Mouse (Mus musculus) midbrain, embryonic 10.5 days (tissue): ENCODE measurements around the gene Tbl3. TPM values are rescaled to one million over a fixed set of nuclear protein-coding genes. Genes with fewer than 3 reads are reported as not detected.
A peak's percentile ranks its signal among the peaks of the same experiment; 100 is the strongest.

Experiments used
- DNase-seq: peaks from one replicate; pipeline ENCODE4 v3.0.0-alpha.2; 2017; ENCODE audit warnings: low spot score
- H3K27ac ChIP-seq: fragments of 300-500 bp; sonication (generic); replicated peaks from 2 replicates; pipeline ENCODE4 v1.5.1; 2016; ENCODE audit warnings: mild to moderate bottlenecking
- H3K27me3 ChIP-seq: fragments of 300-500 bp; sonication (generic); 2 replicates; pipeline ENCODE4 v1.6.1; 2016; ENCODE audit warnings: low read depth, mild to moderate bottlenecking; ENCODE audit not compliant: poor library complexity, severe bottlenecking
- H3K36me3 ChIP-seq: fragments of 300-500 bp; sonication (generic); 2 replicates; pipeline ENCODE4 v1.6.1; 2016; ENCODE audit warnings: mild to moderate bottlenecking, moderate library complexity
- H3K4me1 ChIP-seq: fragments of 300-500 bp; sonication (generic); 2 replicates; pipeline ENCODE4 v1.6.1; 2016
- H3K4me3 ChIP-seq: fragments of 300-500 bp; sonication (generic); 2 replicates; pipeline ENCODE4 v1.5.1; 2016; ENCODE audit warnings: mild to moderate bottlenecking, moderate library complexity
- H3K9me3 ChIP-seq: fragments of 300-500 bp; sonication (generic); replicated peaks from 2 replicates; pipeline ENCODE4 v1.6.1; 2016; ENCODE audit warnings: mild to moderate bottlenecking
- WGBS: fragments of 180-500 bp; shearing (Covaris S2); methylation state at CpG from one replicate; pipeline ENCODE4 v1.1.7; 2016; 5-methylcytosine and 5-hydroxymethylcytosine counted together
- polyA plus RNA-seq: library from polyadenylated mRNA; unstranded; fragments of >200 nt; fragmentation: Nextera tagmentation; extraction: Ambion mirVana; gene quantifications from 2 replicates; pipeline ENCODE4 v1.2.1, GENCODE M21; 2016

Gene Tbl3
- polyA plus RNA-seq, 1 experiment from 2014 or later, result 141 TPM

GRCm38 (mm10) chr17:24701251-24701650 lies 6.2 kb downstream of the Tbl3 start:
- H3K27me3 ChIP-seq, result peaks cover 3% of the 10 kb centered on the region; the same call in 1 of the 2 replicates
- H3K27ac ChIP-seq, result no peak overlapping the region
- DNase-seq, result no peak
- no peak overlapping the region for H3K4me3 ChIP-seq
- H3K4me1 ChIP-seq, result peaks cover 21% of the 10 kb centered on the region
- WGBS, result 90% methylated on average over 9 of the region's 9 CpGs
- no peaks in the 10 kb centered on the region for H3K9me3 ChIP-seq
- peaks cover 68% of the 10 kb centered on the region for H3K36me3 ChIP-seq

- Histone ChIP-seq H3K4me1 (peaks cover 26% of the 10 kb centered on the region), H3K27me3 (peaks cover 3% of the 10 kb centered on the region; the same call in 1 of the 2 replicates), H3K27ac (no peak overlapping the region), H3K36me3 (peaks cover 51% of the 10 kb centered on the region), H3K9me3 (no peaks in the 10 kb centered on the region), H3K4me3 (no peak overlapping the region)
- 86% methylated on average over 2 of the region's 2 CpGs for WGBS
- no peak for DNase-seq
Measured at GRCm38 (mm10) chr17:24699473-24699872, 8.0 kb downstream of the Tbl3 start.

- H3K4me3 ChIP-seq, result no peak overlapping the region
- peaks cover 49% of the 10 kb centered on the region for H3K36me3 ChIP-seq
- WGBS, result 67% methylated on average over 9 of the region's 9 CpGs
- no peak for DNase-seq
- no peaks in the 10 kb centered on the region for H3K9me3 ChIP-seq
- H3K27ac ChIP-seq, result no peak overlapping the region
- peaks cover 31% of the 10 kb centered on the region for H3K4me1 ChIP-seq
- peaks cover 3% of the 10 kb centered on the region; the same call in 1 of the 2 replicates for H3K27me3 ChIP-seq
Measured at GRCm38 (mm10) chr17:24698715-24699114, 8.7 kb downstream of the Tbl3 start.

GRCm38 (mm10) chr17:24697985-24698384 lies 9.5 kb downstream of the Tbl3 start:
- DNase-seq, result no peak
- 20% methylated on average over 5 of the region's 5 CpGs for WGBS
- H3K27me3 ChIP-seq, result peaks cover 3% of the 10 kb centered on the region; the same call in 1 of the 2 replicates

GRCm38 (mm10) chr17:24696011-24696697 lies 11.3 kb downstream of the Tbl3 start, which contains the start of the genes Gfer and Noxo1:
Gene Gfer (minus strand): TSS chr17:24696156.
Gene Noxo1 (plus strand): TSS chr17:24696234.
- H3K36me3 ChIP-seq, result peaks cover 41% of the 10 kb centered on the region
- H3K27me3 ChIP-seq, result peaks cover 16% of the 10 kb centered on the region
- peak within 1 kb of the TSS; percentile 92 for H3K27ac ChIP-seq
- peak; percentile 89 for DNase-seq
- peaks cover 31% of the 10 kb centered on the region for H3K4me1 ChIP-seq
- peak within 1 kb of the TSS; percentile 88 for H3K4me3 ChIP-seq
- WGBS, result under 1% methylated on average over 76 of the region's 76 CpGs
- no peaks in the 10 kb centered on the region for H3K9me3 ChIP-seq

More at GRCm38 (mm10) chr17:24697985-24698384, 9.5 kb downstream of the Tbl3 start:
- no peak overlapping the region for H3K27ac ChIP-seq
- peaks cover 48% of the 10 kb centered on the region for H3K36me3 ChIP-seq
- peaks cover 31% of the 10 kb centered on the region for H3K4me1 ChIP-seq
- no peaks in the 10 kb centered on the region for H3K9me3 ChIP-seq
- H3K4me3 ChIP-seq, result no peak overlapping the region

GRCm38 (mm10) chr17:24695326-24696010 lies 12.0 kb downstream of the Tbl3 start:
- Histone ChIP-seq H3K27me3 (peaks cover 23% of the 10 kb centered on the region), H3K9me3 (no peaks in the 10 kb centered on the region), H3K27ac (peak overlapping the region; percentile 92), H3K4me1 (peaks cover 31% of the 10 kb centered on the region), H3K4me3 (peak overlapping the region; percentile 88), H3K36me3 (peaks cover 35% of the 10 kb centered on the region)
- no peak for DNase-seq
- WGBS, result 8% methylated on average over 51 of the region's 51 CpGs

GRCm38 (mm10) chr17:24692385-24692784 lies 15.1 kb downstream of the Tbl3 start:
- Histone ChIP-seq H3K27me3 (peaks cover 50% of the 10 kb centered on the region), H3K27ac (no peak overlapping the region), H3K9me3 (no peaks in the 10 kb centered on the region), H3K4me3 (no peak overlapping the region; the same call in 1 of the 2 replicates), H3K4me1 (peaks cover 50% of the 10 kb centered on the region), H3K36me3 (peaks cover 23% of the 10 kb centered on the region)
- 91% methylated on average over 5 of the region's 5 CpGs for WGBS
- no peak for DNase-seq

GRCm38 (mm10) chr17:24689251-24690081 lies 18.0 kb downstream of the Tbl3 start, which contains the start of gene Syngr3:
Gene Syngr3 (minus strand): TSS chr17:24689955.
- peaks cover 36% of the 10 kb centered on the region for H3K4me1 ChIP-seq
- peaks cover 68% of the 10 kb centered on the region for H3K27me3 ChIP-seq
- H3K36me3 ChIP-seq, result peaks cover 23% of the 10 kb centered on the region
- peak within 1 kb of the TSS; percentile 80 for H3K27ac ChIP-seq
- no peaks in the 10 kb centered on the region for H3K9me3 ChIP-seq
- peak within 1 kb of the TSS; percentile 81 for H3K4me3 ChIP-seq
- DNase-seq, result peak; percentile 55
- WGBS, result under 1% methylated on average over 55 of the region's 55 CpGs

- Histone ChIP-seq H3K27ac (0 out of 2 replicates have a peak overlapping the region, but pooled peaks have one; percentile 4), H3K36me3 (peaks cover 8% of the 10 kb centered on the region), H3K27me3 (peaks cover 67% of the 10 kb centered on the region), H3K4me1 (peaks cover 31% of the 10 kb centered on the region), H3K9me3 (no peaks in the 10 kb centered on the region), H3K4me3 (peak overlapping the region; percentile 44)
- DNase-seq, result no peak
- WGBS, result 20% methylated on average over 23 of the region's 23 CpGs
Measured at GRCm38 (mm10) chr17:24687599-24687998, 19.9 kb downstream of the Tbl3 start.

GRCm38 (mm10) chr17:24687146-24687595 lies 20.3 kb downstream of the Tbl3 start:
- peaks cover 8% of the 10 kb centered on the region for H3K36me3 ChIP-seq
- 0 out of 2 replicates have a peak overlapping the region, but pooled peaks have one; percentile 4 for H3K27ac ChIP-seq
- DNase-seq, result peak; percentile 47
- 2% methylated on average over 25 of the region's 25 CpGs for WGBS
- peaks cover 31% of the 10 kb centered on the region for H3K4me1 ChIP-seq
- peak overlapping the region; percentile 44 for H3K4me3 ChIP-seq
- H3K9me3 ChIP-seq, result no peaks in the 10 kb centered on the region
- peaks cover 63% of the 10 kb centered on the region for H3K27me3 ChIP-seq

- Histone ChIP-seq H3K9me3 (no peaks in the 10 kb centered on the region), H3K27ac (no peak overlapping the region), H3K36me3 (peaks cover 11% of the 10 kb centered on the region), H3K27me3 (peaks cover 59% of the 10 kb centered on the region), H3K4me3 (peak overlapping the region; percentile 28), H3K4me1 (peaks cover 31% of the 10 kb centered on the region)
- DNase-seq, result peak; percentile 47
- 31% methylated on average over 16 of the region's 16 CpGs for WGBS
Measured at GRCm38 (mm10) chr17:24686514-24686913, 20.9 kb downstream of the Tbl3 start.

GRCm38 (mm10) chr17:24677500-24678080 lies 29.9 kb downstream of the Tbl3 start:
- no peaks in the 10 kb centered on the region for H3K9me3 ChIP-seq
- H3K4me1 ChIP-seq, result no peaks in the 10 kb centered on the region
- H3K27me3 ChIP-seq, result no peaks in the 10 kb centered on the region
- no peak overlapping the region for H3K4me3 ChIP-seq
- WGBS, result 95% methylated on average over 24 of the region's 24 CpGs
- DNase-seq, result no peak
- H3K36me3 ChIP-seq, result peaks cover 65% of the 10 kb centered on the region
- H3K27ac ChIP-seq, result no peak overlapping the region
